Mouse (Mus musculus) stomach, postnatal 0 days (tissue): ENCODE data around the gene Panx3. TPM values are rescaled to one million over a fixed set of nuclear protein-coding genes. Genes with fewer than 3 reads are reported as not detected.

Experiments
- ATAC-seq: fragments of 200-750 bp; cut with Nextera tagmentation; 2 replicates; pipeline ENCODE4 v1.8.0; 2017; ENCODE audit not compliant: low FRiP score, low TSS enrichment
- DNase-seq: peaks from one replicate; pipeline ENCODE4 v3.0.0-alpha.2; 2016; ENCODE audit warnings: low spot score
- H3K27ac ChIP-seq: fragments of 300-500 bp; sonication (generic); replicated peaks from 2 replicates; pipeline ENCODE4 v1.5.1; 2014; ENCODE audit warnings: mild to moderate bottlenecking, control low read depth
- H3K27me3 ChIP-seq: fragments of 300-500 bp; sonication (generic); 2 replicates; pipeline ENCODE4 v1.6.1; 2014; ENCODE audit warnings: low read length; ENCODE audit not compliant: control insufficient read depth, insufficient read depth
- H3K36me3 ChIP-seq: fragments of 300-500 bp; sonication (generic); 2 replicates; pipeline ENCODE4 v1.6.1; 2014; ENCODE audit warnings: low read length, mixed read lengths; ENCODE audit not compliant: control insufficient read depth, insufficient read depth
- H3K4me1 ChIP-seq: fragments of 300-500 bp; sonication (generic); replicated peaks from 2 replicates; pipeline ENCODE4 v1.6.1; 2014; ENCODE audit warnings: antibody characterized with exemption; ENCODE audit not compliant: control insufficient read depth, insufficient read depth
- H3K4me2 ChIP-seq: fragments of 300-500 bp; sonication (generic); replicated peaks from 2 replicates; pipeline ENCODE4 v1.6.1; 2014; ENCODE audit warnings: low read depth, mild to moderate bottlenecking, control low read depth, moderate library complexity
- H3K4me3 ChIP-seq: fragments of 300-500 bp; sonication (generic); 2 replicates; pipeline ENCODE4 v1.5.1; 2014; ENCODE audit warnings: low read depth, low read length, control low read depth
- H3K9ac ChIP-seq: fragments of 300-500 bp; sonication (generic); 2 replicates; pipeline ENCODE4 v1.6.1; 2014; ENCODE audit warnings: mild to moderate bottlenecking, low read length, control low read depth, mixed read lengths
- H3K9me3 ChIP-seq: fragments of 300-500 bp; sonication (generic); 2 replicates; pipeline ENCODE4 v1.6.1; 2016; ENCODE audit warnings: low read length; ENCODE audit not compliant: control insufficient read depth
- CTCF ChIP-seq: IDR thresholded peaks from 2 replicates; pipeline ENCODE4 v1.5.1; 2016; ENCODE audit warnings: antibody characterized with exemption, low read depth, mild to moderate bottlenecking, moderate library complexity
- EP300 ChIP-seq: optimal IDR thresholded peaks from 2 replicates; pipeline ENCODE3; 2016; ENCODE audit warnings: antibody characterized with exemption
- WGBS: fragments of 180-500 bp; shearing (Covaris S2); extraction: QIAGEN DNeasy Blood & Tissue Kit; methylation state at CpG from one replicate; pipeline ENCODE4 v1.1.7; 2014; 5-methylcytosine and 5-hydroxymethylcytosine counted together
- polyA plus RNA-seq: library from polyadenylated mRNA; unstranded; fragments of >200 nt; fragmentation: Nextera tagmentation; extraction: Ambion mirVana; gene quantifications from 2 replicates; pipeline ENCODE4 v1.2.1, GENCODE M21; 2015

Panx3 gene
- polyA plus RNA-seq, 1 experiment from 2014 or later = not detected

- TF ChIP-seq EP300 (no peak), CTCF (no peak)
- Histone ChIP-seq H3K9me3 (no peaks in the 10 kb centered on the region), H3K9ac (no peak overlapping the region), H3K4me1 (no peaks in the 10 kb centered on the region), H3K27ac (no peak overlapping the region), H3K4me2 (no peak overlapping the region), H3K36me3 (peaks cover 27% of the 10 kb centered on the region), H3K27me3 (no peaks in the 10 kb centered on the region), H3K4me3 (no peak overlapping the region)
- no peak for ATAC-seq
- DNase-seq = no peak
- WGBS = 79% methylated on average over 3 of the region's 3 CpGs
Observed at GRCm38 (mm10) chr9:37646246-37646645, 22.8 kb downstream of the Panx3 start.

GRCm38 (mm10) chr9:37638721-37639120, 30.3 kb downstream of the Panx3 start:
- TF ChIP-seq EP300 (no peak), CTCF (no peak)
- no peak for ATAC-seq
- H3K4me1 ChIP-seq = no peaks in the 10 kb centered on the region
- no peak overlapping the region for H3K4me3 ChIP-seq
- no peaks in the 10 kb centered on the region for H3K27me3 ChIP-seq
- H3K27ac ChIP-seq = no peak overlapping the region
- 73% methylated on average over 3 of the region's 3 CpGs for WGBS
- no peak overlapping the region for H3K9ac ChIP-seq
- H3K36me3 ChIP-seq = no peaks in the 10 kb centered on the region
- H3K9me3 ChIP-seq = no peaks in the 10 kb centered on the region
- no peak overlapping the region for H3K4me2 ChIP-seq
- no peak for DNase-seq

GRCm38 (mm10) chr9:37636800-37637542, 32.1 kb downstream of the Panx3 start:
- H3K36me3 ChIP-seq = no peaks in the 10 kb centered on the region
- no peak overlapping the region for H3K27ac ChIP-seq
- 43% methylated on average over 6 of the region's 6 CpGs for WGBS
- ATAC-seq = no peak
- no peak overlapping the region for H3K9ac ChIP-seq
- no peak overlapping the region for H3K4me3 ChIP-seq
- no peaks in the 10 kb centered on the region for H3K9me3 ChIP-seq
- TF ChIP-seq EP300 (no peak), CTCF (no peak)
- H3K4me1 ChIP-seq = no peaks in the 10 kb centered on the region
- no peak overlapping the region for H3K4me2 ChIP-seq
- no peaks in the 10 kb centered on the region for H3K27me3 ChIP-seq
- DNase-seq = no peak

GRCm38 (mm10) chr9:37636335-37636734, 32.7 kb downstream of the Panx3 start:
- Histone ChIP-seq H3K36me3 (no peaks in the 10 kb centered on the region), H3K27ac (no peak overlapping the region), H3K9me3 (no peaks in the 10 kb centered on the region), H3K27me3 (no peaks in the 10 kb centered on the region), H3K4me3 (no peak overlapping the region), H3K4me2 (no peak overlapping the region), H3K4me1 (no peaks in the 10 kb centered on the region), H3K9ac (no peak overlapping the region)
- DNase-seq (peak; percentile 65), ATAC-seq (0 out of 2 replicates have a peak, but pooled peaks have one; percentile 56)
- WGBS = 17% methylated on average over 7 of the region's 7 CpGs
- TF ChIP-seq EP300 (no peak), CTCF (peak; percentile 88)

GRCm38 (mm10) chr9:37634269-37634668, 34.8 kb downstream of the Panx3 start:
- Histone ChIP-seq H3K27ac (no peak overlapping the region), H3K36me3 (no peaks in the 10 kb centered on the region), H3K9ac (no peak overlapping the region), H3K9me3 (no peaks in the 10 kb centered on the region), H3K4me3 (no peak overlapping the region), H3K4me1 (no peaks in the 10 kb centered on the region), H3K27me3 (no peaks in the 10 kb centered on the region), H3K4me2 (no peak overlapping the region)
- DNase-seq (no peak), ATAC-seq (no peak)
- WGBS = 91% methylated on average over 3 of the region's 3 CpGs
- TF ChIP-seq CTCF (no peak), EP300 (no peak)

GRCm38 (mm10) chr9:37632305-37632704, 36.7 kb downstream of the Panx3 start:
- no peaks in the 10 kb centered on the region for H3K9me3 ChIP-seq

More at GRCm38 (mm10) chr9:37632305-37632704, 36.7 kb downstream of the Panx3 start:
- WGBS = 83% methylated on average over 2 of the region's 2 CpGs
- Histone ChIP-seq H3K4me1 (no peaks in the 10 kb centered on the region), H3K36me3 (no peaks in the 10 kb centered on the region), H3K27me3 (no peaks in the 10 kb centered on the region), H3K4me3 (no peak overlapping the region), H3K4me2 (no peak overlapping the region), H3K9ac (no peak overlapping the region), H3K27ac (no peak overlapping the region)
- ATAC-seq = no peak
- DNase-seq = no peak
- no peak for TF ChIP-seq EP300
- TF ChIP-seq CTCF = no peak
